Mouse (Mus musculus): Measurements from ENCODE around the gene Myom3. TPM values are rescaled to one million over a fixed set of nuclear protein-coding genes. Genes with fewer than 3 reads are reported as not detected.
A peak's percentile ranks its signal among the peaks of the same experiment; 100 is the strongest.
"Not testable (repeated sequence)": the region's sequence is repeated elsewhere in the genome, so short reads cannot be mapped to it uniquely, and the experiment has no call there.

Myom3 gene
- total RNA-seq (2021): 1 to 10 TPM in 1 of 2 experiments, under 1 TPM in 1; 0.76 to 1.1 TPM

- DNase-seq: no peak
Measured at GRCm38 (mm10) chr4:135759356-135759976, at the start of gene Myom3. TSS of gene Myom3 (plus strand) at chr4:135759715.

GRCm38 (mm10) chr4:135710392-135710791, 49.1 kb upstream of the Myom3 start:
- no peak for DNase-seq

GRCm38 (mm10) chr4:135714776-135715175, 44.7 kb upstream of the Myom3 start:
- DNase-seq: peak; percentile 30

GRCm38 (mm10) chr4:135716438-135716837, 43.1 kb upstream of the Myom3 start:
- DNase-seq: not testable (repeated sequence)

GRCm38 (mm10) chr4:135722540-135723290, 36.8 kb upstream of the Myom3 start:
- DNase-seq: no peak

GRCm38 (mm10) chr4:135726416-135726815, 33.1 kb upstream of the Myom3 start:
- no peak for DNase-seq

GRCm38 (mm10) chr4:135727817-135728216, 31.7 kb upstream of the Myom3 start, which contains the start of gene Il22ra1:
TSS of gene Il22ra1 (plus strand) at chr4:135728172.
- DNase-seq: no peak

GRCm38 (mm10) chr4:135730204-135730603, 29.3 kb upstream of the Myom3 start:
- no peak for DNase-seq

- no peak for DNase-seq
Measured at GRCm38 (mm10) chr4:135730951-135731350, 28.6 kb upstream of the Myom3 start.

GRCm38 (mm10) chr4:135733901-135734300, 25.6 kb upstream of the Myom3 start:
- DNase-seq: no peak

- DNase-seq: no peak
Measured at GRCm38 (mm10) chr4:135736903-135737302, 22.6 kb upstream of the Myom3 start.

GRCm38 (mm10) chr4:135738237-135738636, 21.3 kb upstream of the Myom3 start:
- no peak for DNase-seq

GRCm38 (mm10) chr4:135739148-135739547, 20.4 kb upstream of the Myom3 start:
- DNase-seq: no peak

- DNase-seq: no peak
Measured at GRCm38 (mm10) chr4:135739672-135740071, 19.8 kb upstream of the Myom3 start.

GRCm38 (mm10) chr4:135743520-135743919, 16.0 kb upstream of the Myom3 start:
- no peak for DNase-seq

GRCm38 (mm10) chr4:135744726-135745448, 14.6 kb upstream of the Myom3 start:
- no peak for DNase-seq

- DNase-seq: peak; percentile 61
Measured at GRCm38 (mm10) chr4:135745613-135746012, 13.9 kb upstream of the Myom3 start.

GRCm38 (mm10) chr4:135750896-135751295, 8.6 kb upstream of the Myom3 start:
- no peak for DNase-seq

- DNase-seq: no peak
Measured at GRCm38 (mm10) chr4:135752106-135752778, 7.3 kb upstream of the Myom3 start.

- no peak for DNase-seq
Measured at GRCm38 (mm10) chr4:135752779-135753164, 6.7 kb upstream of the Myom3 start.

GRCm38 (mm10) chr4:135758331-135758730, 1.2 kb upstream of the Myom3 start:
- peak; percentile 42 for DNase-seq

- no peak for DNase-seq
Measured at GRCm38 (mm10) chr4:135758825-135759224, 690 bp upstream of the Myom3 start.

- no peak for DNase-seq
Measured at GRCm38 (mm10) chr4:135761048-135761447, 1.5 kb downstream of the Myom3 start.

Measured in heart, postnatal 4 days (tissue).